Mouse (Mus musculus) ovary, postnatal 10 days (tissue): ENCODE measurements around the gene Rapgef1.

Source experiments
- DNase-seq: peaks from one replicate; pipeline ENCODE4 v3.0.0; 2022; ENCODE audit warnings: low spot score

Gene Rapgef1

DNA sequence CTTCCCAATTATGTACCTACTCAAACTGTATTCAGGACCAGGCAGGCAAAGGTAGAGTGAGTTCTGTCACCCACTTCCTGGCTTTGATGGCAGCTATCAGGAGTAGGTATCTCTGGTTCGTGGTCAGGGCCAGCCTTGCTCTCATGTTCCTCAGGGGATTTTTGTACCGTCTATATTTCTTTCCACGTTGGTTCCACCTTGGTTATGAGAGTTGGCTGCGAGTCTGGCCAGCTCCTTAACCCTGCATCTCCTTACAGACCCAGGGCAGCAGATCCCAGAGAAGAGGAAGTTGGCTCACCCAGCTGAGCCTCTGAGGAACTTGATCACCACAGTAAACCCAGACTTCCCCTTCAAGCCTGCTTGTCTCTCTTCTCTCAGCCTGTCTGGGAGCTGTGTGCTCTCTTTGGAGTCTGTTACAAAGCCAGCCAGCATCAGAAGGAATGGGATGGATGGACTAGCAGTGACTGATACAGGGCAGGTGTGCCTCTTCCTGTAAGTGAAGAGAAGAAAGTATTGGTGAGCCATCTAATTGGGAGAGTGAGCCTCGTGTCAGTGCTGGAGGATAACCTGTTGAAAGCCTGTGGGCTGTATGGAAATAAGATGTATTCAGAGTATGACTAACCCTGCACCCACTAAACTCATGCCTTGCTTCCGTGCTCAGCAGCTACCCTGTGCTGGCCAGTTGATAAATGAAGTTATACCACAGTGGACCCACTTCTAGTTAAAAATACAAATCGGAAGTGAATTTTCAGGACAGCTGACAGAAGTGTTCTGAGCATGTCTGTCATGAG, 53.4 kb downstream of the Rapgef1 start:
- no peak for DNase-seq

DNA sequence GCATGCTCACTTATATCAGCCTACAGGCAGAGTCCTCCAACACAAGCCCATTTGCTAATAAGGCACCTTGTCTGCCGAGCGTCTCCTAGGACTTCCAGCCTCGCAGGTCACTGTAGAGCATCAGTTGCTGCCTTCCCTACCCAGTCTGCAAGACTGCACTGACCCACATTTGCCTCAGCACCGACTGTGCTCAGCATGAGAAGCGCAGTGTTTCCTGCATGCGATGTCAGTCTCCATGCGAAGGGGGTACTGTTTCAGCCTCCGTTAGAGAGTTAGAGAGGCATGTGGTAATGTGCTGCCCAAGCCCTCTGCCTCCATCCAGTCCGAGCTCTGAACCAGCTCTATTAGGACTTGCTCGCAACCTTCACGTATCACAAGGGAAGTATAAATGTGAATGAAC, 54.6 kb downstream of the Rapgef1 start:
- no peak for DNase-seq

DNA sequence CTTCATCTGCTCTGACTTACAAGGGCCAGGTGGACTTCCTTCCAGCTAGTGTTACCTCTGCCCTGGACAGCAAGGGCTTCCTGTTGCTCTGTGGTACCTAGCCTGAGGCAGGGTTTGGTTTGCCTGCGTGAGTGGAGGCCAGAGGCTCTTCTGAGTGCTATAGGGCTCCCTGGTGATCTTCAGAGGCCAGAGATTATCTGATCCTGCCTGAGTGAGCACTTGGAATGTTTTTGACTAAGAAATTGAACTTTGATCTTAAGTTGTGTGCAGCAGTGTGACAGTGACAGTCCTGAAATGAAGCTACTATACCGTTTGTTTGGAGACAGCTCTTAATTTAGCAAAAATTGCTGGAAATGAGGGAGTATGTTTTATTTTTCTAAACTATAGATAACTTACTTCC, 55.0 kb downstream of the Rapgef1 start:
- DNase-seq: no peak

DNA sequence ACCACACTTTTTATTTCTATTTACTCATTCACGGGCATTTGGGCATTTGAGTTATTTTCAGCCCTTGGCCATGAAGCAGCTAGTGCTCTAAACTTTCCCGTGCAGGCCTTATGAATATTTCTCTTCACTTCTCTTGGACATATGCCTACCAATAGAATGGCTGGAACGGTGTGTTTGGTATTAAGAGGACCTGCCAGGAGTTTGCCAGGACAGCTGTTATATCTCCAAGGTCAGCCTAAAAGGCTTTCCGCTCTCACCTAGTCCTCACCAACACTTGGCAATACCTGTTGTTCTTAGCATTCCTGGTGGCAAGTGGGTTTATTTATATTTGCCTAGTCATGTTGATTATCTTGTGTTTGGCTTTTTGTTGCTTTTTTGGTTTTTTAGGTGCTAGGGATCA, 56.3 kb downstream of the Rapgef1 start:
- DNase-seq: no peak

DNA sequence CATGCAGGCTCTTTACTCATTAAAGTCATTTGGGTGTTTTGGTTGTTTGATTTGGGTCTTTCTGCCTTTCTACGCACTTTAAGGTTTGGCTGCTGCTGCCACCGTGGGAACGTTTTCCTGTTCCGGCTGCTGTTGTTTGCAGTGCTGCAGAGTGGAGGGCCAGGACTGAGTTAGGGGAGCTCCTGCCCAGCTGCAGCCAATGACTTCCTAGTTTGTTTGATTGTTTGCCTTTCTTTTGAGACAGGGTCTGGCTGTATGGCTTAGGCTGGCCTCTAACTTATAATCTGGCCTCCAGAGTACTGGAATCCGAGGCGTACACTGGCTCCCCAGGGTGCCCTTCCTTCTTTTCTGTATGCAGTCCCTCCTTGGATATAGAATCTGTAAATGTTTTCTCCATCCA, 57.0 kb downstream of the Rapgef1 start:
- DNase-seq: no peak

DNA sequence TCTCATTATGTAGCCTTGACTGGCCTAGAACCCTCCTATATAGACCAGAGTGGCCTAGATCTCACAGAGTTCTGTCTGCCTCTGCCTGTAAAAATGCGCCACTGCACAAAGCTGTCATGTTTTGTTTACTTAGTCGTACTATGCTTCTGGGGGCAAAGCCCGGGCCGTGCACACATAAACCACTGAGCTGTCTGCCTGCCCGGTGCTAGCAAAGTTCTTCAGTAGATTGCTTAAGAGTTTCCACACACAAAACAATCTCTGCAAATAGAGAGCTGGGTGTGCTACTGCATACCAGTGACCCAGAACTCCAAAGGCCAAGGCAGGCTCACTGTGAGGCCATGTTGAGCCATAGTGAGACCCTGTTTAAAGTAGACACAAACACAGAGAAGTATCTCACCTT, 58.3 kb downstream of the Rapgef1 start:
- DNase-seq: no peak

DNA sequence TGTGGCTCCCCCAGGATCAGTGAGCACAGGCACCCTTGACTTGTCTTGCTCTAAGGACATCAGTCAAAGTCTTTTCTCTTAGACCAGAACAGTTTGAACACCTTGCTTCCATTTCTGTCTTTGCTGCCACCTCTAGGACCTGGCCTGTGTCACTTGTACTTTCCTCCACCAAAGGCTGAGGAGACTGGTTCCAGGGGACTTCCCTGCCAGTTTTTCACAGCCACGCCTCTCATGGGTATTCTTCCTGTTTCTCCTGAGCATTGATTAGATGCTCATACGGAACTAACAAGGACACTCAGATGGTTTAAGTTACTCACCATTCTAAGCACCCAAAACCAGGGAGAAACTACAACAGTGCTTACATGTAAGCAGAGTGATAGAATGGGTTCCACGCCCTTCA, 59.0 kb downstream of the Rapgef1 start:
- DNase-seq: no peak

DNA sequence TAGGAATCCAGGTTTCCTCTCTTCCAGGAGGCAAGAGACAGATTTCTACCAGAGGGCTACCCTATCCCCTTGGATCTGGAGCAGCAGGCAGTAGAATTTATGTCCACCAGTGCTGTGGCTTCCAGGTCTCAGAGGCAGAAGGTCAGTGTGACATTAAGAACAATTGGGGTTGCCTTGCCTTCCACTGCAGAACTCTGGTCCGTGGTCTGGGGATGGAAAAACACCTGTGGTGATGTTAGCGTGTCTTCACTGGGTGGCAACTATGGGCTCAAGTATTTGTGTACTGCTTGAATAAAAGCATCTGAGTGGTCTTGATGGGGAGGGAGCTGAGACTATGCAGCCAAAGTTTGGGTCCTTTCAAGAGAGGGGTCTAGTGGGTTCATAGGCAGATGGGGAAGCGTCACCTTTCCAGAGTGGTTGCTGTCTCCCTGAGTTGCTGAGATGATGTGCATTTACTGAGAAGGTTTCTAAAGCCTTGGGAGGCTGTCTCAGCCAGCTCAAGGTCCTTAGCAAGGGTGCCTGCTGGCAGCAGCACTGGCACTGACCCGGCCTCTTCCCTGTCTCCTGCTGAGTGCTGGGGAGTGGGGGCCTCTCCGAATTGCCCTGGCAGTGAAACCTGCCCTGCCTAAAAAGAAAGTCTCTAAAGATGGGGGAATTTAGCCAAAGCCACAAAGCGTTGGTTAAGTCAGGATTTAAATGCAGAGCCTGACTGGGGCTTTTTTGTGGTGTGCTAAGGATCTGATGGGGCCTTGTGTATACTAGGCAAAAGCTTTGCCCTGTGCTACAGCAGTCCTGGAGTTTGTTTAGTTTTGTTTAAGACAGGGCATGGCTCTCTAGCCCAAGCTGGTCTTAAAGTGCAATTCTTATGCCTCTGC, 60.4 kb downstream of the Rapgef1 start:
- no peak for DNase-seq

DNA sequence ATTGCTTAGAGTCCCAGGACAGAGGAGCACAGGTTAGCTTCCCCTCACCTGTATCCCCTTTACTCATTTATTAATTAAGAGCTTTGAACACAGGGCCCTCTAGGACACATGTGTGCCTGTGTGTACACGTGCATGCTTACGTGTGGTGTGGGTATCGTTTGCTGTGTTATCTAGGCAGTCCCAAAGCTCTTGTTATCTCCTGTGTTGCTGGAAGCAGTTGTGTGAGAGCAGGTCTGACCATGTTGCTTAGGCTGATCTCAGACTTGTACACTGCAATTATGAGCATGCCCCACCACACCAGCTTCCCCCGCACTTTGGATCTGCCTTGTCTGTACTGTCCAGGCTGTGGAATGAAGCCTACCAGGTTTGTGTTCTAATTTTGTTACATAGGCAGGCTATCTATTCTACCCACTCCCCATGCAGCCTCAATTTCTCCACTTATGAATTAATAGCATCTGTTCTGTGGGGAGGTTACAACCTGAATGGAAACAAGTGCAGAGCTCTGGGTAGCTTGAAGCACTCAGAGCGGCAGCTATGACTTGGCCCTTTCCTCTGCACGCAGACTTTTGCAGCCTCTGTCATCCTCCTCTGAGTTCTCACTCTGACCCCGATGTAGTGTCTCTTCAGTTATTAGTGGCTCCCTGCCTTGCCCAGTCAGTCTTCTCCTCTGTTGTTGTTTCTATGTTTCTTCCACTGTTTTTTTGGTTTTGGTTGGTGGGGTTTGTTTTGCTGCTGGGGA, 63.9 kb downstream of the Rapgef1 start:
- no peak for DNase-seq

DNA sequence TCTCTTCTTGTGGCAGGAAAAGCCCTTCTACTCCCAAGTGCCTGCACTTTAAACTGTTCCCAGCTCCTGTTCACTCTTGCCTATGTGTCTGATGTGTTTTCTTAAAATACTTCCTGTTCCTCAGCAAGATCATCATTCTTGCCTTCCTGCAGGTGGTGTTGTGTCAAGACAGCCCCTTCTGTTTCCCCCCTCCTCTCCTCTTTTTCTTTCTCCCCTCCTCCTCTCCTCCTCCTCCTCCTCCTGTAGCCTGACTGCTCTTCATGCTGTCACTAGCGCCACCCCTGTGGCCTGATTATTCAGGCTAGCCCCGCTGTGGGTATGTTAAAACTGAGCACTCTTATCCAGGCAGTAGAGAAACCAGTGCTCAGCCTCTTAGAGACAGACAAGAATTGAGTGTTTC, 65.0 kb downstream of the Rapgef1 start:
- DNase-seq: no peak

DNA sequence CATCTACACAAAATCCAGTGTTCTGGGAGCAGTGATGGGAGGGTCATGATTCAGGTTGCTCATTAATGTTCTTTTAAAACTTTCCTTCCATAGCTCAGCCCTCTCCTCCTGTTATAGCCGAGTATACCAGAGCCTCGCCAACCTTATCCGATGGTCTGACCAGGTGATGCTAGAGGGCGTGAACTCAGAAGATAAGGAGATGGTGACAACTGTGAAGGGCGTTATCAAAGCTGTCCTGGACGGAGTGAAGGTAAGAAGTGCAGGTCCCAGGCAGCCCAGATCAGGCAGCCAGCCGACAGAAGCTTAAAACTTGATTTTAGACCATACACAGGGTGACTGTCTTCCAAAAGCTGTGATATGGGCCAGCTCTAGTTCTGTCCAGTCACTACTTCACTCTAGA, 69.5 kb downstream of the Rapgef1 start:
- DNase-seq: no peak

DNA sequence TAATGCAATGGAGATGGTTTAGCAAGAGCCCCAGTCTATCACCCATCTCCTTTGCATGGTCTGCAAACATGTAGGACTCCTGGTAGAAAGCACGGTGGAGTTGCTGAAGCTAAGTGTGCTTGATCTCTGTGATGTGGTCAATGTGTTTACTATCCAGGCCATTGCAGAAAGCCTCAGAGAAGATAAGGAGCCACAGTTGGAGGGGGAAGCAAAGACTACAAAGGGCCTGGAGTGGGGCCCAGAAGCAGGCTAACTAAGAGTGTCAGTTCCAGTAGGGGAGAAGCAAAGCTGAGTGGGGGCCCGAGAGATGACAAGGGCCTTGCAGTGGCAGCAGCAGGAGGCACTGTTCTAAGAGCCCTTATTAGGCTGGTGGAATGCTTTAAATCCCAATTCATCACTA, 70.0 kb downstream of the Rapgef1 start:
- DNase-seq: no peak

DNA sequence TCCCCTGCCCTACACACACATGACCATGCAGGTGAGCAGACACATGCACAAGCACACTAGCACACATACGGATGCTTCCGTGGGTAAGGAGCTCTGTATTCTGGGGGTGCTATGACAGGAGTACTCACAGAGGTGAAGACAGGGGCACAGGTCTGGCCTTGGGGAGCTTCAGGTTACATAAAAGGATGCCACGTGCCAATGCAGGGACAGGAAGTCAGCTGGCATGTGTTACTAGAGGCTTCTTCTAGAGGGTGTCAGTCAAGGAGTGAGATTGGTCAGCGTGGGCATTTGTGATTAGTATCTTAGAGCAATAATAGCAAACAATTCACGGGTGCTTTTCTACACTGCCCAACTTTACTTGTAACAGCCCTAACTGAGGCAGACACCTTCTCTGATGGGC, 71.5 kb downstream of the Rapgef1 start:
- no peak for DNase-seq

DNA sequence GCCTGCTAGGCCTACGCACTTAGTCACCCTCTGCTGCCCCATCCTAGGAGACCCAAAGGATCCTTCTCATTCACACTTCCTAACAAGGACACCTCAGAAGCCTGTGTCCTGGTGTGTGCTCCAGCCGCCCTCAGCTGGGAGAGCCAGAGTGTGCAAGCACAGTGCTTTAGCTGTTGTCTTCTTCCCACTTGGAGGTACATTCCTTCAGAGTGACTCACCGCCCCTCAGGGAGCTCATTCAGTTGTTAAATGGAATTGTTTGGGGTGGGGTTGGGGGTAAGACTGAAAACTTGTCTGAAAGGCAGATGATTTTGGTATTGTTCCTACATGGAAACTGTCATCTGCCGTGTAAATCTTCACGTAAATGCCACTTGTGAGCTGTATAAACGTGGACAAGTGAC, 72.0 kb downstream of the Rapgef1 start:
- no peak for DNase-seq

DNA sequence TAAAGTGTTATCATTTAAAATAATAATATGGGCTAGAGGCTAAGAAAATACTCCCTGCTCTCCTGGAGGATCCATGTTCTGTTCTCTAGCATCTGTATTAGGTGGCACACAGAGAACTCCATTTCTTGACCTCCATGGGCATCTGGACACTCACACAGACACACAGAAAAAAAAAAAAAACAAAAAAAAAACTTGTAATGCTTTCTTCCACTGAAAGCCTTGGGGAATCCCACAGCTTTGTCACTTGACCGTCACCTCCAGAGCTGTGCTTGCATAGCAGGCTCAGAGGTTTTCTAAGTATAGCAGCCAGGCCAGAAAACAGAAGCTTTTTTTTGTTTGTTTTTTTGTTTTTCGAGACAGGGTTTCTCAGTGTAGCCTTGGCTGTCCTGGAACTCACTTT, 72.7 kb downstream of the Rapgef1 start:
- DNase-seq: no peak

DNA sequence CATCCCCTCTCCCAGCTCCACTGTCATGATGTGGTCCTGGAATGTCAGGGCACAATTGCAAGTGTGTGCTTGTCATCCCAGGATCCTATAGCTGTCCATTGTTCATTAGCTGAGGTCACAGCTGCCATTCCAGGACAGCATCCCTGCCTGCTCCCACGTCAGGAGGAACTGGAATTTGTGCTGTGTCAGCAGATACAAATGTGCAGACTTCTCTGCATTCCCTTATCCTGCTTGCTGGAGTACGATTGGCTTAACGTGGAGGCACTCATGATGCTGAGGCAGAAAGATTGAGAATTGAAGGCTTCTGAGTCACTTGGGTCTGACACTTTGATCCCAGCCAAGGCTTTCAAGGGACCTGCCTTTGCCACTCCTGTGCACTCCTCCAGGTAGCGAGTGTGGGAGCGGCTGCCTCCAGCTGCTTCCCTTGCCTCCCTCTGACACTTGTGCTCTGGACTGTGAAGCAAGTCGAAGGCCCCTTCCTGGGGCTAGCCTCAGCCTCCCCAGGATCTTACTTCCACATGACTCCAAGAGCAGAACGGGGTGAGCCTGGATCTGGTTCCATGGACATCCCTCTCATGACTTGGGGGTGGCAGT, 76.8 kb downstream of the Rapgef1 start:
- no peak for DNase-seq

DNA sequence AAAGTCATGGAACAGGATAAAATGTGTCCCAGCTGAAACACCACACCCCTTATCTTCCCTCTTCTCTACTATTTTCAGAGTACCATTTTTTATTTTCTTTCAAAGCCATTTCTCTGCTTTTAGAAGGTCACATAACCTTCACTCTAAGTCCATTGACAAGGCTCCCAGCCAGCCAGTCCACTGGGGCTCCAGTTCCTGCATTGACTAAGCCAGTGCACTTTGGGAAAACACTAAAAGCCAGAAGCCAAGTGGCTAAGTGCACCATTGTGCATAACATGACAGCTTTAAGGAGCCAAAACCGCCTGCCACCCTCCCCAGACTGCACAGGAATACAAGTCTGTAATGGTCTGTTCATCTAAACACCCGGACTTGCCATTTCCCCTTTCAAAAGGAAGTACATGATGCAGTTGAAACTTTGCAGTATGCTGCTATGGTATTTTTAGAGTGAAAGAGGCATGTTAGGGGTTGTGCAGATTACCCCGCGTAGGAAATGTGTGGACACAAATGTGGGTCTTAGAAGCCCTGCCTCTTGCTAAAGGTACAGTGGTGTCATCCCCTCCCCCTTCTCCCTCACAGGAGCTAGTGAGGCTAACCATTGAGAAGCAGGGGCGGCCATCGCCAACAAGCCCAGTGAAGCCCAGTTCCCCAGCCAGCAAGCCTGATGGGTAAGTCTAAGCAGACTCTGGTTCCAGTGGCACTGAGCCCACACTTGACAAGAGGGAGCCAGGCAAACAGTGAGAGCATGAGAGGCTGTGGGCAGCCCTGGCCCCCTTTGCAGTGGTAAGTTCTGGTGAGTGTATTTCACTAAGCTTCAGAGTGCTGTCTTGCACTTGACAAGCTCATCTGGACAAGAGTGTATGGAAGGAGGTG, 79.1 kb downstream of the Rapgef1 start:
- DNase-seq: no peak

DNA sequence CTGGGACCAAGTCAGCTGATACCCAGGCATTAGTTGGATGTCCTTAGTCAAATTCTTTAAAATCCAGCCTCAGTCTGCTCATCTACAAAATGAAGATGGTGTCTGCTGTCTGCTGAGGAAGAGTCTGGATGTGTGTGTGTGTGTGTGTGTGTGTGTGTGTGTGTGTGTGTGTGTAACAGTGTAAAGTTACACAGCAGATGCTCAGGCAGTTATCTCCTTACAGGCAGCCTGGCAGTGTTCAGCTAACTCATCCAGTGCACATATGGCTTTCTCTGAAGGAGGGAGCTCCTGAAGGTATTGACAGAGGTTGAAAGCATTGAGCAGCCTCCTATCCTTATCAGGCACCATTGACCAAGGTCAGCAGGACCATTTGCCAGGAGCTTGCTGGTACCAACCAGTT, 81.4 kb downstream of the Rapgef1 start:
- DNase-seq: no peak

DNA sequence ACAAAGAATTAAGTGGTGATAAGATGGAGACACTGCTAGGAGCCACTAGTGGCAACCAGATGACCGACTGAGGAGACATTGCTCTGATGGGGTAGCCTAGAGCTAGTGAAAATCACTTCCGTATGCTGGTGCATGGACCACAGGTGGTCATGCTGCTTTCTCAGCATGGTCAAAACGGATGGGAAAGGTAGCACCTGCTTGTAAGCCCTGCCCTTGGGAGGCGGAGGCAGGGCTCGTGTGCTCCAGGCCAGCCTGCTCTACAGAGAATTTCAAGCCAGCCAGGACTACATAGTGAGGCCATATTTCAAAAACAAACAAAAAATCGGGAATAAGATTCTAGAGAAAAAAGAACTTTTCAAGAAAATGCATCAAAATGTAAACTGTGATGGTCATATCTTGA, 81.9 kb downstream of the Rapgef1 start:
- DNase-seq: no peak

DNA sequence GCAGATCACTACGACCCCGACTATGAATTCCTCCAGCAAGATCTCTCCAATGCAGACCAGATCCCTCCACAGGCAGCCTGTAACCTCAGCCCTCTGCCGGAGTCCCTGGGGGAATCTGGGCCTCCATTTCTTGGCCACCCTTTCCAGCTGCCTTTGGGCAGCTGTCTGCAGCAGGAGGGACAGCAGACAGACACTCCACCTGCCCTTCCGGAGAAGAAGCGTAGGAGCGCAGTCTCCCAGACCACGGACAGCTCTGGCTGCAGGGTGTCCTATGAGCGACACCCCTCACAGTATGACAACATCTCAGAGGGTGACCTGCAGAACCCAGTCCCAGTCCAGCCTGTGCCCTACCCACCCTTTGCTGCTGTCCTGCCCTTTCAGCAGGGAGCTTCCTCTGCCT, 82.7 kb downstream of the Rapgef1 start:
- no peak for DNase-seq
